Mouse (Mus musculus) stomach, postnatal 0 days (tissue): ENCODE measurements around the gene Slc16a13.

Experiments
- CTCF ChIP-seq: IDR thresholded peaks from 2 replicates; pipeline ENCODE4 v1.5.1; 2016; ENCODE audit warnings: antibody characterized with exemption, low read depth, mild to moderate bottlenecking, moderate library complexity
- EP300 ChIP-seq: optimal IDR thresholded peaks from 2 replicates; pipeline ENCODE3; 2016; ENCODE audit warnings: antibody characterized with exemption

GRCm38 (mm10) chr11:70170291-70170690 lies 50.6 kb downstream of the Slc16a13 start:
- TF ChIP-seq CTCF (no peak), EP300 (no peak)
